Mouse (Mus musculus): ENCODE results near the gene Olfr544.

Olfr544 gene

DNA sequence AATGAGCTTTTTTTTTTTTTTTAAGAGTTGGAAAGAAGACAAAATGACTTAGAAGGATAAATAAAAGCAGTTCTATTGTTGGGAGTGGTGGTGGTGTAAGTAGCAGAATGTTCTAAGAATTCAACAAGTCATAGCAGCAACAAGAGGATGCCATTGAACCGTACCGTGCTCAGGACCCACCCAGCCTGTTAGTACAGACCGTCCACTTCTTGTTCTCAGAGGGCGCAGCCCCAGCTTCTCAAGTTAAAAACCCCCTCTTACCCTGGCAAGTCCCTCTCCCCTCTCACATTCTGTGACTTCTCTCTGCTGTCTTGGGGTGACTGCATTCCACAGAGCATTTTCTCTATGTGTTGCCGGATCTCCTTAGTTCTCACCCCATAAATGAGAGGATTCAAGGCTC, 11.5 kb downstream of the Olfr544 start:
- DNase-seq = no peak

DNA sequence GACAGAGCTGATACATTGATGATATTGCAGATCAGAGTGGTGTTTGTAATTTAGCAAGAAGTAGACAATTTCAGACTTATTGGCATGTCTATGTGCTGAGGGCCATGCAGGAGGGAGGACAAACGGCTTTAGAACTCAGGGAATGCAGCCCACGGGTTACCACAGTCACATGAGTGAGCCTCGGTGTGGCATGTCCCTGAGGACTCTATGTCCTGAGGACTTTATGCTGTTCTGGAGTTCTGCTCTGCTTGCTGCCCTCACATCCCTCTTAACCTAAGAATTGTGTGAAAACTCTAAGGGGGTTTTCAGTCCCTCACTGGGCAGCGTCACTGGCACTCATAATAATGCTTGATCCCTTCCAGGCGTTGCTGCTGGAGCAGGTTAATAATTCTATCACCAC, 15.4 kb downstream of the Olfr544 start:
- DNase-seq = no peak

DNA sequence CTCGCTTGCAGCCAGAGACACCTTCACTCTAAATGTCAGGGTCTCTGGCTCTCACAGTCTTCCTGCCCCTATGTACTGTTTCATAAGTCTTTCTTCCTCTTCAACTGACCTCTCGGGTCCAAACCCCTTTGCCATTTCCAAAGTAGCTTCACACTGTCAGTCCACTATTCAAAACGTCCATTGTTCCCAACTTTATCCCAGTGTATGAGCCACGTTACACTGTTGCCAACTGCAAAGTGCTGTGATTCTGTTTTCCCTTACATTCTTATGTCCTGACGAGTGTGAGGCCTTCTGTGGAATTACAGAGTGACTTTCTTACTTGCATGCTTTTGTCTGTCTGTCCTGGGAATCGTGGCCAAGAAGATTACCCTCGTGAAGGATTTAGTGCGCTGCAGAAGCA, 20.5 kb downstream of the Olfr544 start:
- no peak for DNase-seq

DNA sequence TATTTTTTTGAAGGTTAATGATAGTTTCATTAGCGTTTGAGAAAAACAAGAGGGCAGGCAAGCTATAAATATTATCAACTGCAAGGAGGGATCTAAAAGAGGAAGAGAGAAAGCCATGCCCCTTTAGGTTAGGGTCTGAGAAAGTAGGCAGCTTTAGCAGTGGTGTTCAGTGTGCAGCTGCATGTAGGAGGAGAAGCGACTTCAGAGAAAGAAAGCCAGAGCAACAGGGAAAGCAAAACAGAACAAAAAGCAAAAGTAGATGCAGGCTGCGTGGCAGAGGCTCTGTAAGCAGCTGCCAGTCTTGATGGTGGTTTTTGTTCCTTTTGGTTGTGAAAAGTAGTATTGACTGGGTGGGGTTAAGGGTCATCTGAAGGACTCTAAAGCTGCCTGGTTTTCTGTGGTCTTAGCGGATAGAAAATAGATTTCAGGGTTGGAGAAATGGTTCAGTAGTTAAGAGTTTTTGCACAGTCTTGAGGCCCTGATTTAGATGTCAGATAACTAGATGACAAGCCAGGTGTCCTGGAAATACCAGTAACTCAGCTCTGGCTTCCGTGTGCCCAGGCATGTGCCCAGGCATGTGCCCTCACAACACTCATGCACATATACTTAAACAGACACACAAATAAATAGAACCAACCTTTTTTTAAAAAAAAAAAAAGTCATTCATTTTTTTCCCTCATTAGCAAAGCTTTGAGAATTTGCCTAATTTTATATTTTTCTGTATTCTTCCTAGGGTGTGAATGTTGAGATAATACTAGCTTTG, 29.3 kb downstream of the Olfr544 start:
- no peak for DNase-seq

DNA sequence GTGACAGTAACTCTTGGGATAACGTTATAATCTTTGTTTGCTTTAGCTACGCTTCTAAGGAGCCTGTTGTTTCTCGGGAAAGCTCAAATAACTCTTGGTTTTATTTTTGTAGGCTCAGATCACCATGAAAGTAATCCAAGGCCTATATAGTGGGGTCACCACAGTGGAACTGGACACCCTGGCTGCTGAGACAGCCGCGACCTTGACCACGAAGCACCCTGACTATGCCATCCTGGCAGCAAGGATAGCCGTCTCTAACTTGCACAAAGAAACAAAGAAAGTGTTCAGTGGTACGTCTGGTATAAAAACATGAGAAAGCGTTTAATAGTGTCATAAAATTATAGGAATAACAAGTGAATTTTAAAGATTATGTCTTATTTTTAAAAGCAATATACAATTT, 41.7 kb downstream of the Olfr544 start:
- DNase-seq = no peak

DNA sequence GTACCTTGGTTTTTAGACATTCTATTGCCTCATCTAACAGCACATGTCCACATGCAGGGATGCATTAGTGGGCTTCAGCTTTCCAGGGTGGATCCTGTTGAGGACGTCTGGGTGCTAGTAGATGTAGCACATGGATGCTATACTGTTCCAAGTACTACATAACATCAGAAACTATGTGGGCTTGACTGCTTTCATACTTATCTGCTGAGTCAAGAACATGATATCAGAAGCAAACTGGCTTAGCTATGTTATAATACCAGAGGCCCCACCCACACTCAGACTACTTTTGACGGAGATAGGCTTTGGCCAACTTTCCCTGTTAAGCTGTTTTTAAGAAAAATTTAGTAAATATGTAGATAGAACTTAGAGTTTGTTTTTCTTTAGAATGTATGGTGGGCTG, 43.8 kb downstream of the Olfr544 start:
- DNase-seq = no peak

DNA sequence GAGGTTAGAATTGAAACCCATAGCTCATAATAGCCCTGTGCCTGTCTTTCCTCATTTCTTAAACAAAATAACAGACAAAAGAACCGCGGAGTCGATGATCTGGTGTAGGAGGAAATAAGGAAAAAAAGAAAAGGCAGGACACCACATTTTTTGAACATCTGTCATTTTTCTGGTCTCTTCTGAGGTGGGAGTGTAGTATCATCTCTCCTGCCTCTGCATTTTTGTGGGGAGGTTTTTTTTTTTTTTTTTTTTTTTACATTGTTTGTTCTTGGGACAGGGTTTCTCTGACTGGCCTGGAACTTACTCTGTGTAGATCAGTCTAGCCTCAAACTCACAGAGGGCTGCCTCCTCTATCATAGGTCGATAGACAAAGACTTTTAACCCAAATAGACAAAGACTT, 45.7 kb downstream of the Olfr544 start:
- no peak for DNase-seq

DNA sequence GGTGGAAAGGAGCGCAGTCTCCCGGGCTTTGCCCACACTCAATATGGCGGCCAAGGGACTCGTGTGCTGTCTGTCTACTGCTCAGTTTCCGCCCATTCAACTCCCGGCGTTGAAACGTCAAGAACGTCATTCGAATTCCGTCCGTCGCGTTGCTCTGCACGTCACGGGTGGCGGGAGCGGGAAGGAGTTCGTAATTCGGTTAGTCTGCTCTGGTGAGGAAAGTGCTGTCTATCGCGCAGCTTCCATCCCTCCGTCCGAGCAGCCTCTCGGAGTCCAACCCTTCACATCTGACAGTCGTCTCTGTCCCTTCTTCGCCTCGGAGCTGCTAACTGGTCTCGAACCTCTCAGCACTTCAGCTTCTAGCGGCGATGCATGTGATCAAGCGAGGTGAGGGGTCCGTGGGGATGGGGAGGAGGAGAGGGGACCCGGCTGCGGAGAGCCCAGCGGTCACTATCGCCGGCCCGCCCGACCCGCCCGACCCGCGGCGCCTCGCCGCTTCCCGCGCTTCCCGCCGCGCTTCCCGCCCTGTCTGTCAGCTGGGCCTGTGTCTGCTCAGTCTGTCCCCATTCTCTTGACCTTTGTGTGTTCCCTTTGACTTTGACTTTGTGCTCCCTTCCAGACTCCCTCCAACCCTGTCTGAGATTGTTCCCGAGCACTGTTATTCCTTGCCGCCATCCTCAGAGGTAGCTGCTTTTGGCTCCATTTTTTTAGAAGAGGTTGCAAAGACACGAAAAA, 46.3 kb downstream of the Olfr544 start, which contains the start of gene Rrm1:
Gene Rrm1 (plus strand): TSS at position 39 of the 735 bp plus-strand sequence.
- DNase-seq = peak; percentile 96

DNA sequence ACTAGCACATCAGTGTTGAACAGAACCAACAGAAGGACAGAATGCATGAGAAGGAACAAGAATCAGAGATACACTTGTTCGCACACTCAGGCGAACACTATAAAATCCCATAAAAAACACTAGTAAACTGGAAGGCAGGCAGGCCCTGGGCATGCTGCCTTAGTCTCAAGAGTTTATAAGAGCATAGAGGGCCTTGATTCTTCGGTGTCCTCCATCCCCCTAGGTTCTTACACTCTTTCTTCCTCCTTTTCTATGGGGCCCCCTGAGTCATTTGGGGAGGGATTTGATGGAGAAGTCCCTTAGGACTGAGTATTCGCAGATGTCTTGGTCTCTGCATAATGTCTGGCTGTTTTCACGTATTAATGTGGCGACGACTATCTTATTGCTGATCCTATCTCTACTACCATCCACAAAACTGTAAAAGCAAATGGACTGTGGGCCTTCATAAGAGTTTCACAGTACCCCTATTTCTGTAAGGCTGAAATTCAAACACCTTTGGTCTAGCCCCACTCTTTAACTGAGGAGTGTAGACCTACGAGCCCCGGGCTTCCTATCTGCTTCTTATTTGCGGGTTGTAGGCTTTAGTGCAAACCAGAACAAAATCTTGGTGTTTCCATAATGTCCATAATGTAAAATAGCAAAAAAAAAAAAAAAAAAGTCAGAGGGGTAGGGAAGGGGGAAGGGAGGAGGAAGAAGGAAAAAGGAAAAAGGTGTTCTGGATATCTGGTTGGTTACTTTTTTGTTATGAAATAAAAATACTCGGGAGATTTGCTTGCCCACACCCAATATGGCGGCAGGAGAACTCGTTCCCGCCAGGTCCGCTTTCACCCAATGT, 47.1 kb downstream of the Olfr544 start:
- DNase-seq = peak; percentile 6

DNA sequence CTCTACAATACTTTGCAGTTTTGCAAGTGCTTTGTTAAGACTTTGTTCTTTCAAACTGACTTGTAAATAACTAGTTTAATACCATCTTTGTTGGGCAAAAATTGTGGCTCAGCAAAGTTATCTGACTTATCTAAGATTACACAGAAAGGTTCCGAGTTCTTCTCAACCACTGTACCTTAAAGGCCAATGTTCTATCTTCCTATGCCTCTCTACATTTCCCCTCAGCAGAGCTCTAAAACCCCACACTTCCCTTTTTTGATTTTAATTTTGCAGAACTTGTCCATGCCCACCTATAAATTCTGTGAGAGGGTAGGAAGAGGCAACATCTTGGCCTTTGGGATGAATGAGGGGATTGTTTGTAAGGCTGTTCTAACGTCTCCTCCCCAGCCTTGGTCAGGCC, 53.8 kb downstream of the Olfr544 start:
- DNase-seq = no peak
